Mouse (Mus musculus) spleen, adult 2 months (tissue): ENCODE measurements around the gene Zmpste24. TPM values are rescaled to one million over a fixed set of nuclear protein-coding genes. Genes with fewer than 3 reads are reported as not detected.
A peak's percentile ranks its signal among the peaks of the same experiment; 100 is the strongest.

Experiments used
- DNase-seq, 2 experiments: peaks; one replicate each; pipeline versions ENCODE4 v3.0.0 to v3.0.0-alpha.2; 2012 to 2021; ENCODE audit warnings: low spot score in 2 of 2, low read depth in 1 of 2
- H3K27ac ChIP-seq: fragments of 200-500 bp; 2 replicates; pipeline ENCODE4 v1.5.1; 2012; ENCODE audit warnings: low read length, inconsistent platforms; ENCODE audit not compliant: insufficient read depth
- H3K27me3 ChIP-seq: fragments of 200-500 bp; 2 replicates; pipeline ENCODE4 v1.6.1; 2012; ENCODE audit warnings: mild to moderate bottlenecking, moderate library complexity, low read length, inconsistent platforms; ENCODE audit not compliant: control insufficient read depth, insufficient read depth
- H3K36me3 ChIP-seq: fragments of 200-500 bp; 2 replicates; pipeline ENCODE4 v1.6.1; 2012; ENCODE audit warnings: mild to moderate bottlenecking, low read length, inconsistent platforms; ENCODE audit not compliant: control insufficient read depth, insufficient read depth
- H3K4me1 ChIP-seq: fragments of 200-500 bp; 2 replicates; pipeline ENCODE4 v1.6.1; 2011; ENCODE audit warnings: inconsistent platforms; ENCODE audit not compliant: control insufficient read depth, insufficient read depth, insufficient read length
- H3K4me3 ChIP-seq: fragments of 200-500 bp; 2 replicates; pipeline ENCODE4 v1.5.1; 2011; ENCODE audit warnings: mild to moderate bottlenecking, inconsistent platforms; ENCODE audit not compliant: insufficient read depth, insufficient read length; ENCODE audit errors: extremely low read depth
- CTCF ChIP-seq: fragments of 200-500 bp; IDR thresholded peaks from 2 replicates; pipeline ENCODE4 v1.5.1; 2011; ENCODE audit warnings: mild to moderate bottlenecking, inconsistent platforms; ENCODE audit not compliant: insufficient read depth, insufficient read length, insufficient replicate concordance; ENCODE audit errors: extremely low read depth
- POLR2A ChIP-seq: fragments of 200-500 bp; IDR thresholded peaks from 2 replicates; pipeline ENCODE4 v1.6.1; 2011; ENCODE audit warnings: low read depth, low read length, inconsistent platforms
- WGBS: fragments of 180-500 bp; shearing (Covaris S2); methylation state at CpG from one replicate; pipeline ENCODE4 v1.1.7; 2018; 5-methylcytosine and 5-hydroxymethylcytosine counted together
- polyA plus RNA-seq: library from polyadenylated mRNA; depleted of rRNA; stranded (reverse); fragments of >200 nt; gene quantifications from 2 replicates; pipeline ENCODE4 v1.2.3, GENCODE M21; 2012; rRNA removed

The Zmpste24 gene
- polyA plus RNA-seq, 1 experiment, result 9.8 TPM

DNA sequence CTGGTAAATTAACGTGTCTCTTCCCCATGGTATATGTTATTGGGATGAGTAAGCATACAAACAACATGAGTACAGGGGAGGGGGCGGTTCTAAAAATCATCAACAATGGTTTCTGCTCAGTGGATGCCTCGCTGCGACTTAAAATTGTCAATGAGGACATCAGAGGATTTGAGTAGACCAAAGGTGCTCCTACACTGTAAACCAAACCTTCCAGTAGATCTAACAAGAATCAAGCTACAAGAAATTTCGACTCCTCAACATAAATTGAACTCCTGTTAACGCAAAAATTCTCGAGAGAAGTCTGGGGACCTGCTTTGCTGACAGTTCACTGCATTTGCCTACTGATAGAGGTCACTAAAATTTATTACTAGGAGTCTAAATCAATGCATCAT is 82.8 kb downstream of the Zmpste24 start:
- WGBS, result 27% methylated on average over 7 of the region's 7 CpGs
- TF ChIP-seq POLR2A, result no peak
- no peak for TF ChIP-seq CTCF
- peaks cover 17% of the 10 kb centered on the region; the same call in 1 of the 2 replicates for H3K4me1 ChIP-seq
- no peak for DNase-seq
- H3K4me3 ChIP-seq, result peak overlapping the region; percentile 99
- H3K27me3 ChIP-seq, result no peaks in the 10 kb centered on the region
- H3K27ac ChIP-seq, result peak overlapping the region; percentile 77
- H3K36me3 ChIP-seq, result no peaks in the 10 kb centered on the region

DNA sequence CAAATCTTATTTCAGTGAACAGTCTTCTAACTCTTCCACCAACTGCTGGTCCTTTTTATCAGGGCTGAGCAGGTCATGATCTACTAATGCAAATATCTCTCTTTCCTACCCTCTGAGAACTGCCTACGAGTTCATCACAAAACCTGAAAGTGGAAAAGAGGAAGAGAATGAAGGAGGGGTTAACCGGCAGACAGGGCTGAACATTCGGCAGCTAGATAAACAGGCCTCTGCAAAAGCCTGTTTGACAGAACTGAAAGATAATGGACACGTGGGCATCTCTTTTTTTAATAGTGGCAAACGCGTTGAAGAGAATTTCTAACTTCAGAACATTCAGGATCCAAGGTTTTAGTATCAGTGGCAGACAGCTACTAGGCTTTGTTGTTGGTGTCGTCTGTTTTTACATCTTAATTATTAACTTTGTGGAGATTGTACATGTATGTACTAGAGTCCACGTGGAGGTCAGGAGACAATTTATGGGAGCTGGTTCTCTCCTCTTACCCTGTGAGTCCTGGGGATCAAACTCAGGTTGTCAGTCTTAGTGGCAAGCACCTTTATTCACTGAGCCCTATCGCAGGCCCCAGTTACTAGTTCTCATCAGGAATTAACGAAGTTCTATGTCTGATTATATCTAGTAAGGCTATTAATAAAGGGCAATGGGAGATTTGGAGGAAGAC is 83.3 kb downstream of the Zmpste24 start:
- DNase-seq, result peak; percentile 34 to 67
- Histone ChIP-seq H3K27ac (peak overlapping the region; percentile 77), H3K4me3 (peak overlapping the region; percentile 99; the same call in 1 of the 2 replicates), H3K36me3 (no peaks in the 10 kb centered on the region), H3K4me1 (peaks cover 17% of the 10 kb centered on the region; the same call in 1 of the 2 replicates), H3K27me3 (no peaks in the 10 kb centered on the region)
- 19% methylated on average over 10 of the region's 10 CpGs for WGBS
- TF ChIP-seq CTCF (no peak), POLR2A (no peak)

DNA sequence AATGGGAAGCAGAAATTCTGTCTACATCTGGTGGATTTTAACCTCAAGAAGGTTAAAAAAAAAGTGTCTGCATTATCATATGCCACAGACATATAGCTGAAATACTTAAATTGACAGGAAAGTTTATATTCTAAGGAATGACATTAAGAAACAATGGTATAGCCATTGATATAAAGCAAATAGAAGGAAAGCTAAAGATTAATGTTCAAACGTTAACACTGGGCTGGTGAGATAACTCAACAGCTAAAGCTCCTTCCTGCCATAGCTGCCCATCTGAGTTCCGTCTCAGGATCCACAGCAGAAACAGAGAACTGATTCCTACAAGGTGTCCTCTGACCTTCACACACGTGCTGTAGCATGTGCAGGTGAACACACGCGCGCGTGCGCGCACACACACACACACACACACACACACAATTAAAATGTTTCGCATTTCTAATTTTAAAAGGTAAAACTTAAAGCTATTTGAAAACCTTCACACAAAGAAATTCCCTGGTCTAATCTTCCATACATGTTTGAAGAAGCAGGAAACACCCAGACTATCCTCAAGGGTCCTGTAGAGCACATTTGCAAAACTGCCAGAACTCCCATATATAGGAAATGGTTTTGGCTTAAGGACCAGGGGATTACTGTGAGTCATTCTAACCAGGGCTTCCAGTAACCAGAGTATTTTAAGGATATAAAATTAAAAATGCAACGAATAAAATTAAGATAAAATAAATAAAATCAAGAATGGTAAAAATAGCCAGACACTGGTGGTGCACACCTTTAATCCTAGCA is 87.1 kb downstream of the Zmpste24 start:
- Histone ChIP-seq H3K4me3 (no peak overlapping the region), H3K27ac (no peak overlapping the region), H3K4me1 (peaks cover 37% of the 10 kb centered on the region), H3K36me3 (no peaks in the 10 kb centered on the region), H3K27me3 (no peaks in the 10 kb centered on the region)
- DNase-seq, result no peak
- 67% methylated on average over 11 of the region's 11 CpGs for WGBS
- TF ChIP-seq CTCF (no peak), POLR2A (no peak)

Other genes with a start within 250 kb of the Zmpste24 start
- gene Rims3, start 243.4 kb downstream of the Zmpste24 start, polyA plus RNA-seq, result 6.2 and 8.7 TPM in 2 replicates
- 4.1 and 4.5 TPM in 2 replicates for gene Exo5, start 173.2 kb downstream of the Zmpste24 start, polyA plus RNA-seq
- 2.3 and 3.3 TPM in 2 replicates for gene Zfp69, start 146.5 kb downstream of the Zmpste24 start, polyA plus RNA-seq
- gene Smap2, start 81.0 kb downstream of the Zmpste24 start, polyA plus RNA-seq, result 63.7 and 71.5 TPM in 2 replicates
- gene Col9a2, start 58.9 kb downstream of the Zmpste24 start, polyA plus RNA-seq, result 0.02 and 0.06 TPM in 2 replicates
- not detected in 2 replicates for gene Tmco2, start 11.0 kb upstream of the Zmpste24 start, polyA plus RNA-seq
- gene Rlf, start 116.8 kb upstream of the Zmpste24 start, polyA plus RNA-seq, result 2.8 and 2.9 TPM in 2 replicates
- not detected in 2 replicates for gene Gm12888, start 226.7 kb upstream of the Zmpste24 start, polyA plus RNA-seq